Comparison of ENCODE assay signal across 8 mouse cellular contexts in genomic region chr11:96303151-96304099, GRCm38 (mm10). TPM values are rescaled to one million over a fixed set of nuclear protein-coding genes. Genes with fewer than 3 reads are reported as not detected.
DNase-seq lines count a peak whose midpoint lies in the region; ATAC-seq lines count a peak whose summit lies in the region.

TSS of gene Hoxb5 (plus strand) at chr11:96303336.

- H3K36me3 ChIP-seq in heart, embryonic 14.5 days (ENCODE audit: control insufficient read depth, insufficient read depth, low read length) = no peaks in the 10 kb centered on the region
- peaks cover 5% of the 10 kb centered on the region; the same call in 1 of the 2 replicates for H3K36me3 ChIP-seq in kidney, embryonic 16.5 days (ENCODE audit: insufficient read depth, low read length)
- H3K36me3 ChIP-seq in splenic B cell, adult 2 months (ENCODE audit: control insufficient read depth, insufficient read depth, low read length, poor library complexity, severe bottlenecking) = no peaks in the 10 kb centered on the region

- 1% methylated on average over 69 of the region's 69 CpGs for WGBS in heart, embryonic 14.5 days
- under 1% methylated on average over 69 of the region's 69 CpGs for WGBS in kidney, embryonic 16.5 days

- ATAC-seq in heart, embryonic 14.5 days (ENCODE audit: insufficient number of reproducible peaks, insufficient read depth, low FRiP score, low read depth) = no peak
- ATAC-seq in kidney, embryonic 16.5 days (ENCODE audit: low FRiP score, low TSS enrichment) = 0 out of 2 replicates have a peak, but pooled peaks have one; percentile 2

- H3K4me1 ChIP-seq in heart, embryonic 14.5 days (ENCODE audit: control insufficient read depth in 2 of 2, insufficient read depth in 2 of 2, low read length in 2 of 2) = peaks cover 0 to 2% of the 10 kb centered on the region in 2 experiments; a peak in 1 of 4 replicates
- peaks cover 57% of the 10 kb centered on the region for H3K4me1 ChIP-seq in kidney, embryonic 16.5 days (ENCODE audit: insufficient read depth, low read length)

- H3K4me3 ChIP-seq in heart, embryonic 14.5 days (ENCODE audit: control insufficient read depth in 1 of 2, insufficient read depth in 1 of 2, low read depth in 1 of 2, low read length in 2 of 2) = peak within 1 kb of the TSS; percentile 0 to 16; a peak in 3 of 4 replicates
- peak within 1 kb of the TSS; percentile 71 for H3K4me3 ChIP-seq in kidney, embryonic 16.5 days (ENCODE audit: low read length)

- H3K4me2 ChIP-seq in heart, embryonic 14.5 days (ENCODE audit: low read length) = peak within 1 kb of the TSS; percentile 53
- H3K4me2 ChIP-seq in kidney, embryonic 16.5 days (replicated peaks; ENCODE audit: low read depth, low read length) = peak within 1 kb of the TSS; percentile 90

- peaks cover 100% of the 10 kb centered on the region for H3K27me3 ChIP-seq in heart, embryonic 14.5 days (ENCODE audit: control insufficient read depth, insufficient read depth, low read length)
- H3K27me3 ChIP-seq in kidney, embryonic 16.5 days (ENCODE audit: insufficient read depth, low read length) = no peaks in the 10 kb centered on the region
- peaks cover 2% of the 10 kb centered on the region; the same call in 1 of the 2 replicates for H3K27me3 ChIP-seq in splenic B cell, adult 2 months (ENCODE audit: control insufficient read depth, insufficient read depth, low read length, poor library complexity, severe bottlenecking)

- no peaks in the 10 kb centered on the region for H3K9me3 ChIP-seq in heart, embryonic 14.5 days (ENCODE audit: control insufficient read depth, low read length)
- H3K9me3 ChIP-seq in kidney, embryonic 16.5 days (ENCODE audit: low read length) = no peaks in the 10 kb centered on the region

- peak; percentile 75 for DNase-seq in ovary, postnatal 14 days (ENCODE audit: low spot score)
- DNase-seq in ovary, postnatal 10 days (ENCODE audit: low spot score) = no peak
- DNase-seq in brain, adult 2 months (ENCODE audit: low read depth, low spot score) = peak; percentile 14
- DNase-seq in lung, postnatal 25 days (ENCODE audit: low spot score) = peak; percentile 87
- peak; percentile 71 for DNase-seq in splenic B cell, adult 2 months (ENCODE audit: low read depth, low spot score)
- no peak for DNase-seq in left cerebral cortex, adult 8-10 months (ENCODE audit: low spot score in 2 of 2)

- H3K27ac ChIP-seq in heart, embryonic 14.5 days (replicated peaks in 1 of 2; ENCODE audit: control insufficient read depth in 1 of 2, insufficient read depth in 1 of 2, low read depth in 2 of 2, low read length in 2 of 2) = no peak within 1 kb of the TSS
- H3K27ac ChIP-seq in kidney, embryonic 16.5 days (ENCODE audit: low read length) = peak within 1 kb of the TSS; percentile 99

- H3K9ac ChIP-seq in heart, embryonic 14.5 days (ENCODE audit: low read length) = no peak within 1 kb of the TSS
- H3K9ac ChIP-seq in kidney, embryonic 16.5 days (replicated peaks; ENCODE audit: low read length) = peak within 1 kb of the TSS; percentile 90

RNA-seq across cellular contexts. Expression of gene Hoxb5, which starts in this region (rescaled TPM):
- polyA plus RNA-seq in heart, embryonic 14.5 days (2014; fragmentation: Nextera tagmentation; extraction: Ambion mirVana) = 0.27 TPM in 1 of 2 replicates, not detected in the other
- 19.2 and 24.3 TPM in 2 replicates for polyA plus RNA-seq in kidney, embryonic 16.5 days (2015; fragmentation: Nextera tagmentation; extraction: Ambion mirVana)
- total RNA-seq in left cerebral cortex, adult 8-10 months (2022) = not detected

Comparison
In these comparisons a context has a peak if more than half of its experiments do, and no peak if none do; other contexts are left out.
1. RNA of gene Hoxb5 (polyA plus RNA-seq): 19.2 to 24.3 TPM in kidney, embryonic 16.5 days; 0.27 TPM in heart, embryonic 14.5 days; every median in the first group is over 10 times any median in the second.
2. DNase-seq: peak in ovary, postnatal 14 days (single experiment), brain, adult 2 months (single experiment), lung, postnatal 25 days (single experiment) and splenic B cell, adult 2 months (single experiment); none in ovary, postnatal 10 days (single experiment) and left cerebral cortex, adult 8-10 months (0 of 2).